Mouse (Mus musculus) ES-Bruce4 (cell line): ENCODE measurements around the gene Hmox1. TPM values are rescaled to one million over a fixed set of nuclear protein-coding genes. Genes with fewer than 3 reads are reported as not detected.

Source experiments
- H3K27ac ChIP-seq: 2 replicates; pipeline ENCODE4 v1.5.1; 2012; ENCODE audit warnings: low read length, inconsistent platforms; ENCODE audit not compliant: insufficient read depth
- H3K27me3 ChIP-seq: 2 replicates; pipeline ENCODE4 v1.6.1; 2012; ENCODE audit warnings: mild to moderate bottlenecking, low read length, inconsistent platforms; ENCODE audit not compliant: control insufficient read depth, poor library complexity, insufficient read depth, severe bottlenecking
- H3K36me3 ChIP-seq: 2 replicates; pipeline ENCODE4 v1.6.1; 2012; ENCODE audit warnings: inconsistent platforms, mild to moderate bottlenecking, low read length, moderate library complexity; ENCODE audit not compliant: control insufficient read depth, poor library complexity, insufficient read depth, severe bottlenecking
- H3K4me1 ChIP-seq: one replicate; pipeline ENCODE4 v1.8.1; 2011; ENCODE audit warnings: low read length; ENCODE audit not compliant: control insufficient read depth, insufficient read depth
- H3K4me3 ChIP-seq: 2 replicates; pipeline ENCODE4 v1.5.1; 2011; ENCODE audit warnings: low read depth, mild to moderate bottlenecking, low read length
- H3K9ac ChIP-seq: 2 replicates; pipeline ENCODE4 v1.6.1; 2012; ENCODE audit warnings: low read depth, mild to moderate bottlenecking, inconsistent platforms; ENCODE audit not compliant: poor library complexity, severe bottlenecking
- H3K9me3 ChIP-seq: replicated peaks from 2 replicates; pipeline ENCODE4 v1.6.1; 2012; ENCODE audit warnings: mild to moderate bottlenecking, low read length, inconsistent platforms; ENCODE audit not compliant: control insufficient read depth, poor library complexity, insufficient read depth, severe bottlenecking
- CTCF ChIP-seq: IDR thresholded peaks from one replicate; pipeline ENCODE4 v1.8.1; 2011; ENCODE audit warnings: low read depth, low read length
- EP300 ChIP-seq: IDR thresholded peaks from 2 replicates; pipeline ENCODE4 v1.6.1; 2011; ENCODE audit warnings: low read depth, low read length; ENCODE audit not compliant: insufficient read depth
- POLR2A ChIP-seq: IDR thresholded peaks from one replicate; pipeline ENCODE4 v1.8.1; 2011; ENCODE audit warnings: low read length; ENCODE audit not compliant: insufficient read depth
- polyA plus RNA-seq: library from polyadenylated mRNA; stranded (reverse); fragments of >200 nt; gene quantifications from 2 replicates; pipeline ENCODE4 v1.2.4, GENCODE M21; 2011; ENCODE audit warnings: low read depth; ENCODE audit not compliant: missing spikeins, insufficient read depth, insufficient read length

The Hmox1 gene
- polyA plus RNA-seq, 1 experiment = 81.6 TPM

DNA sequence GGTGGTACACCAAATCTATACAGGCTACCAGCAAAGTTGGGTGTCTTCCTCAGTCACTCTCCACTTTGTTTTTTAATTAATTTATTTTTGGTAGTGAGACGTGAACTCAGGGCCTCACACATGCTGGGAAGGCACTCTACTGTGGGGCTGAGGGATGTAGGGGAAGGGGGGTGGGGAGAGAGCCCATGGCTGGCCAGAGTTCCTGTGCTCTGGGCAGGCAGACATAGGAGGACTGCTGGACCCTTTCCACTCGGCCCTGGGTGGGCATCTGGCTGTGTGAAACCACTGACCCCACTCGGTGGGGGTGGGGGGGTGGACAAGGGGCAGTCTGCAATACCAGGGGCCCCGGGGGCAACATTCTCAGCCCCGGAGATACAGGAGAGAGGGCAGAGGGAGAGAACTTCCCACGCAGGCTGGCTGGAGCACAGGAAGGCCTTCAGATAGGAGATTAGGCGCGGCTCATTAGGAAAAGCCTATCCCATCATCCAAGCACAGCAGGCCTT is 10.0 kb downstream of the Hmox1 start:
- Histone ChIP-seq H3K36me3 (peaks cover 25% of the 10 kb centered on the region), H3K9ac (no peak overlapping the region), H3K4me3 (no peak overlapping the region), H3K27ac (no peak overlapping the region), H3K9me3 (no peaks in the 10 kb centered on the region), H3K4me1 (no peaks in the 10 kb centered on the region), H3K27me3 (no peaks in the 10 kb centered on the region)
- TF ChIP-seq POLR2A (no peak), EP300 (no peak), CTCF (no peak)

DNA sequence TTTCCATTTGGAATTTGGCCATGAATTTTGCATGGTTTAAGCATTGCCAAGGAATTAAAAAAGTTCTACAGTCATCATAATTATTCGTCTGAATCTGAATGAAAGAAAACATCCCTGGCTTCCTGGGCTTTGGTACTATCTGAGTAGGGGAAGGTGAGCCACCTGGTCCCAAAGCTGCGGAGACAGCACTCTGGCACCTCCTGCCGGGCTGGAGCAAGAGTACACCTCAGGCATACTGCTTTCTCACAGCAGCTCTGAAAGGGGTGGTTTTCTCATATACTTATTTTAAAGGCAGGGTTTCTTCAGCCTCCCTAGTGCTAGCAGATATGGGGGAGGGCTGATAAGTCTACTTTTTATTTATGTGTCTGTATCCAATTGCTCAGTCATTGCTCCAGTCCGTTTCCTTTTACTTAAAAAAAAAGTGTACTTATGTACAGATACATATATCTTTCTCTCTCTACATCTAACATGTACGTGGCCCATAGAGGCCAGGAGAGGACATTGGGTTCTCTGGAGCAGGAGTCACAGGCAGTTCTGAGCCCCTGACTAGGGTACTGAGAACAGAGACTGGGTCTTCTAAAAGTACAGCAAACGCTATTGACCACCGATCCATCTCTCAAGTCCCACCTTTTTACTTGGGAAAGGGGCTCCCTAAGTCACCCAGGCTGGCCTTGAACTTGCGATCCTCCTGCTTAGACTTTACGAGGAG is 15.3 kb downstream of the Hmox1 start:
- peak overlapping the region; percentile 91 for H3K9ac ChIP-seq
- no peaks in the 10 kb centered on the region for H3K4me1 ChIP-seq
- no peaks in the 10 kb centered on the region for H3K27me3 ChIP-seq
- TF ChIP-seq POLR2A (no peak), EP300 (peak; percentile 64; the same call in 1 of the 2 replicates), CTCF (peak; percentile 86)
- H3K4me3 ChIP-seq = peak overlapping the region; percentile 91
- H3K36me3 ChIP-seq = peaks cover 37% of the 10 kb centered on the region
- no peaks in the 10 kb centered on the region for H3K9me3 ChIP-seq
- H3K27ac ChIP-seq = peak overlapping the region; percentile 97

DNA sequence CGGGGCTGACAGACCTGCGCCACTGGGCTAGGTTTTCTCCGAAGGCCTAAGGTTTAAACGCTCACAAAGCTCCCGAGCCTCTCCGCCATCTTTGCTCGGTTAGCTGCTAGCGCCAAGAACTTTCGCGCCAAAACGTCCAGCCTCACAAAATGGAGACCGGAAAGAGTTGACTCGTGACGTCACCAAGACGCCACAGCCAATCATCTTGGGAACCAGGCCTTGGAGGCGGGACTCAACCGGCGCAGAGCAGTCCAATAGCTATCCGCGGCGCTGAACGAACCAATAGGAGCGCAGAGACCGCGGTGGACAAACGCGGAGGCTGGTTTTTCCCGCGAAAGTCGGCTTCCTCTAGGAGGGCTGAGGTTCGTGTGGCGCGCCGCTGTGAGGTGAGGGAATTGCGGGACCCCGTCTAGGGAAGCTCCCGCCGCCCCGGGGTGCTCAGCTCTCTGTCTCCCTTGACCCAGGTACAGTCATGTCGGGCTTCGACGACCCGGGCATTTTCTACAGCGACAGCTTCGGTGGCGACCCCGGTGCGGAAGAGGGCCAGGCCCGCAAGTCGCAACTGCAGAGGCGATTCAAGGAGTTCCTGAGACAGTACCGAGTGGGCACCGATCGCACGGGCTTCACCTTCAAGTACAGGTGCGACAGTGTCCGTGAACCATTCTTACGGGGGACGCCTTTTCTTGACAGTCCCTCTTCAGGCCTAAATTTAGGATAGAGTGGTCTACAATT is 16.0 kb downstream of the Hmox1 start, which contains the start of gene Mcm5:
Mcm5 (plus strand) TSS at position 334 of the 732 bp plus-strand sequence.
- no peaks in the 10 kb centered on the region for H3K27me3 ChIP-seq
- H3K36me3 ChIP-seq = peaks cover 44% of the 10 kb centered on the region
- H3K9me3 ChIP-seq = no peaks in the 10 kb centered on the region
- H3K27ac ChIP-seq = peak within 1 kb of the TSS; percentile 97
- TF ChIP-seq POLR2A = peak; percentile 43
- no peak for TF ChIP-seq EP300
- no peak for TF ChIP-seq CTCF
- peak within 1 kb of the TSS; percentile 92 for H3K9ac ChIP-seq
- H3K4me3 ChIP-seq = peak within 1 kb of the TSS; percentile 95
- H3K4me1 ChIP-seq = no peaks in the 10 kb centered on the region

DNA sequence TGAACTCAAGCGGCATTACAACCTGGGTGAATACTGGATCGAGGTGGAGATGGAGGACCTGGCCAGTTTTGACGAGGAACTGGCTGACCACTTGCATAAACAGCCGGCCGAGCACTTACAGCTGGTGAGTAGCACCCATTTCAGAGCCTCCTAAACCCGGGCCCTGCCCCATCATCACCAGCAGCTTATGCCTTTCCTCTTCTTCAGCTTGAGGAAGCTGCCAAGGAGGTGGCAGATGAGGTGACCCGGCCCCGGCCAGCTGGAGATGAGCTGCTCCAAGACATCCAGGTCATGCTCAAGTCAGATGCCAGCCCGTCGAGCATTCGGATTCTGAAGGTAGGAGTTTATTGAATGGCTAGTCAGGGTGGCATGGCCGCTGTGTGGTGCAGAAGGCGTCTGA is 16.7 kb downstream of the Hmox1 start:
- Histone ChIP-seq H3K27me3 (no peaks in the 10 kb centered on the region), H3K4me3 (peak overlapping the region; percentile 95), H3K9ac (peak overlapping the region; percentile 92), H3K36me3 (peaks cover 51% of the 10 kb centered on the region), H3K9me3 (no peaks in the 10 kb centered on the region), H3K4me1 (no peaks in the 10 kb centered on the region), H3K27ac (no peak overlapping the region; the same call in 1 of the 2 replicates)
- TF ChIP-seq POLR2A (no peak), EP300 (no peak), CTCF (no peak)

DNA sequence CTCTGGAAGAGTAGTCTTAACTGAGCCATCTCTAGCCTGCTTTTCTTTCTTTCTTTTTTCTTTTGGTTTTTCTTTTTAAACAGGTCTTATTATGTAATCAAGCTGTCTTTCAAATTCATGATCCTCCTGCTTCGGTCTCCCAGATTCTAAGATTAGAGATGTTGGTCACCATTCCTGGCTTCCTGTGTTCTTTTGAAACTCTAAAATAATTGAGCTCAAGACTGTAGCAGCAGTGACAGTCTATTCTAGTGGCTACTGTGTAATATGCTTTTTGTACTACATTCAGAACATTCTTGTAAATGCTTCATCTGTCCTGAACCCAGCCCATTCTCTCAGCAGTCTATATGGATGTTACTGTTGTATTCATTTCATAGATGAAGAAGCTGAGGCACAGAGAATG is 25.1 kb downstream of the Hmox1 start:
- H3K4me3 ChIP-seq = no peak overlapping the region
- peaks cover 100% of the 10 kb centered on the region for H3K36me3 ChIP-seq
- TF ChIP-seq POLR2A (no peak), CTCF (no peak), EP300 (no peak)
- no peak overlapping the region for H3K27ac ChIP-seq
- H3K9ac ChIP-seq = no peak overlapping the region
- no peaks in the 10 kb centered on the region for H3K4me1 ChIP-seq
- no peaks in the 10 kb centered on the region for H3K9me3 ChIP-seq
- no peaks in the 10 kb centered on the region for H3K27me3 ChIP-seq
